Mouse (Mus musculus) erythroblast, embryonic 14.5 days (primary cell): ENCODE results near the gene Lrig1.

Experiments used
- GATA1 ChIP-seq: IDR thresholded peaks from 2 replicates; pipeline ENCODE4 v1.6.1; 2012; ENCODE audit warnings: low read length, inconsistent platforms, mixed read lengths
- TAL1 ChIP-seq: IDR thresholded peaks from 3 replicates; pipeline ENCODE4 v1.6.1; 2012; ENCODE audit warnings: low read length, inconsistent platforms, mixed read lengths

DNA sequence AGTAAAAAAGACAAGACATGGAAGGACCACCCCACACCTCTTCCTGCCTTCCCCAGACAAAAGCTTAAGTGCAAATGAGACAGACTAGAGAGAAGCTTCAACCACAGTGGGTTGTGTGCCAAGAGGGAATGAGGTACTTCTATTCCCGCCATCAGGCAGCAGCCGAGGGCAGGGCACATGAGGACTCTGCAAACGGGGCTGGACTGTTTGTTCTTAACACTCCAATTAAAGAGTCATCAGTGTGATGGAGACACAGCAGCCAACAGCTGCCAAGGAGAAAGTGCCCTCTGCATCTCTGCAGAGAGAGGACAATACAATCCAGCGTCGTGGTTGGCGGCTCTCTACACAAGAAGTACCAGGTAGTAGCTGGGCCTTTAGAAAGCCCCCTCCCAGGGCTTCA is 71.2 kb downstream of the Lrig1 start:
- TF ChIP-seq TAL1 (no peak), GATA1 (no peak)
